Mouse (Mus musculus): ENCODE measurements around the gene Keap1.
"Not testable (repeated sequence)": the region's sequence is repeated elsewhere in the genome, so short reads cannot be mapped to it uniquely, and the experiment has no call there.

Gene Keap1

DNA sequence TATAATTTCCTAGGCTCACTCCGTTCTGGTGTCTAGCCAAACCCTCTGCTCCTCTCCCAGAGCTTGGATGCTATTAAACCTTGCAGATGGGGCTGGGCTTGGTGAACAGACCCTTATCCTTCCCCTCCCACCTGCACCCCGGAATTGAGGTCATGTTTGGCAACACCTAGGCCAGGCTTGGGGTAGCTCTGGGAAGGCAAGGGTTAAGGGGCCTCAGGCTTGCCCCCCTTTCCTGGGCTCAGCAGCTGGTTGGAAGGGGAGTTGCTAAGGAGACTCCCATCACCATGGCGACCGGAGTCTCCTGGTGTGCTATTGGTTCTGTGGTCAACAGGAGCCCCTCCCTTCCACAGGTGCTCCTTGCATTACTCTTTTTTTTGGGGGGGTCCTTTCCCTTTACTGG lies 41.2 kb downstream of the Keap1 start:
- DNase-seq (ENCODE audit: extremely low spot score, low spot score) = peak; percentile 53

DNA sequence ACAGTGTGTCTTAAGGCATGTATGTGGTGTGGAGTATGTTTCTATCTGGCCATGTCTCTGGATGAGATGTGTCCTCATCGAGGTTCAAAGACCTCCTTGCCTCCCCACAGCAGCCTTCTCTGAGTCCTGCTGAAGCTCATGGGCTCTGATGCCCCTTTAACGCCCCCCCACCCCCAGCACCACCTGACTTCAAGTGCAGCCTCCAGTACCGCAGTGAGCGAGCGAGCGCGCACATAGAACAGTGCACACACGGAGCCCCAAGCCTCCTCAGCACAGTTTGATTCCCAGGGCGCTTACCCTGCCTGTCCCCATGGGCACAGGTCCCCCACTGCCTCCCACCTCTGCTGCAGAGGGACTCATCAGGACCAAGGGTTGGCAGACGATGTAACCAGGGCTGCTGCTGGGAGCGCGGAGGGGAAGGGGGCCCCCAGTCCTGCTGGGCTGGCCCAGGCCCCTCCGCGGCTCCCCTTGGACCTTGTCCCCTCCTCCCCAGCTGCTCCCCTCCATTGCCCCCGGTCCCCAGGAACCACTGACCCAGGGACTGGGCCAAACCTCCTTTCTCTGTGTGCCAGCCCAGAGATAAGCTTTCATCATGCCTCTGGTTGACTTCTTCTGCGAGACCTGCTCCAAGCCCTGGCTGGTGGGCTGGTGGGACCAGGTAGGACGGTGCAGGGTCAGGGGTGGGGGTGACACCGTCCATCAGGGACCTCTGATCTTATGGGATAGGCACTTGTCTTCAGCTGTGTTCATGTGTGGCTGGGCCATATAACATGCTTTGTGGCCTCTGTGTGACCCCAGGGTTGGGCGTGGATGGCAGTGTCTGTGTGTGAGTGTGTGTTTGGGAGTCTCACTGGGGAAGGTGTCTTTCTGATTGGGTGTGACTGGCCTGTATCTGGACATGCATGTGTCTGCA lies 42.4 kb downstream of the Keap1 start:
- no peak for DNase-seq (ENCODE audit: extremely low spot score, low spot score)

DNA sequence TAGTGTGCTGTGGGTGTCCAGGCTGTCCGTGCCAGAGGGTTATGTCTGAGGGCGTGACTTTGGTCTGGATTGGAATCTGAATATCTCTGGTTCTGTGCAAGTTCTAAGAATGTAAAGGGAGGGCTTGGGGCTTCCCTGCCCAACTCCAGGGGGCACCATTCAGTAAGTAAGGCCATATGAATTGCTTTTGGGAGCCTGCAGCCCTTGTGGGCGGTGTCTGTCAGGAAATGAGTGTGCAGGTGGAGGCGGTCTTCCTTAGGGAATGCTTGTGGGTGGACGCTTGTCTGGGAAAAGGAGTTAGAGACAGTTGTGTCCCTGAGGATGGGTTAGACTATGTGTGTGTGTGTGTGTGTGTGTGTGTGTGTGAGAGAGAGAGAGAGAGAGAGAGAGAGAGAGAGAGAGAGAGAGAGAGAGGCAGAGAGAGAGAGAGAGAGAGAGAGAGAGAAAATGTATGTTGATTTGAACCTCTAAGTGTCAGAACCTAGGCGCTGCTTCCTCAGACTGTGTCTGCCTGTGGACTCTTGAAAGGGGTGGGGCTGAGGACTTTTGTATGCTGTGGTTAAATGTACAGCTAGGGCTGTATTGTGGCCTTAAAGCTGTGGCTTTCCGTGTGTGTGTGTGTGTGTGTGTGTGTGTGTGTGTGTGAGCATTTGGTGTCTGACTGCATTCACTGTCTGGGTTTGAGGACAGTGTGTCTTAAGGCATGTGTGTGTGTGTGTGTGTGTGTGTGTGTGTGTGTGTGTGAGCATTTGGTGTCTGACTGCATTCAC lies 43.2 kb downstream of the Keap1 start:
- DNase-seq (ENCODE audit: extremely low spot score, low spot score) = not testable (repeated sequence)

GRCm38 (mm10) chr9:21194787-21195493 lies 44.2 kb downstream of the Keap1 start:
- no peak for DNase-seq (ENCODE audit: extremely low spot score, low spot score)

- no peak for DNase-seq (ENCODE audit: extremely low spot score, low spot score)
Measured at GRCm38 (mm10) chr9:21193786-21194185, 45.4 kb downstream of the Keap1 start.

GRCm38 (mm10) chr9:21190670-21191069 lies 48.5 kb downstream of the Keap1 start:
- DNase-seq (ENCODE audit: extremely low spot score, low spot score) = no peak

- no peak for DNase-seq (ENCODE audit: extremely low spot score, low spot score)
Measured at GRCm38 (mm10) chr9:21189905-21190304, 49.3 kb downstream of the Keap1 start.

DNA sequence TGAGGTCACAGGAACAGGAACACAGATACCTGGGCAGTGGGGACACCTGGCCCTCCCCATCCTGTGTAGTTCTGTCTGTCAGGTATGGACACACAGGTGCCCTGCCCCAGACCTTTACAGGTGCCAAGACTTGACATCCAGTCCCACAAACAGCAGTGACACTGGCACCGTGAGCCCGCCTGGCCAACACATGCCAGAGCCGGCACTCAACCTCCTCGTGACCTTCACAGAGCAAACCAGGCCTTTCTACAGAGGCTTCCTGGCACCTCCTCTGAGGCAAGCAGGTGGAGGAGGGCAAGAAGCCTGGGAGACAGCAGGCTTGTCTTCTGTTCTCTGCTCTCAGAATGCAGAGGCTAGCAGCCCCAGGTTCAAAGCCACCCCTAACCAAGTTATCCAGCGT lies 53.7 kb downstream of the Keap1 start:
- DNase-seq (ENCODE audit: extremely low spot score, low spot score) = no peak

GRCm38 (mm10) chr9:21184733-21185132 lies 54.4 kb downstream of the Keap1 start:
- DNase-seq (ENCODE audit: extremely low spot score, low spot score) = no peak

DNA sequence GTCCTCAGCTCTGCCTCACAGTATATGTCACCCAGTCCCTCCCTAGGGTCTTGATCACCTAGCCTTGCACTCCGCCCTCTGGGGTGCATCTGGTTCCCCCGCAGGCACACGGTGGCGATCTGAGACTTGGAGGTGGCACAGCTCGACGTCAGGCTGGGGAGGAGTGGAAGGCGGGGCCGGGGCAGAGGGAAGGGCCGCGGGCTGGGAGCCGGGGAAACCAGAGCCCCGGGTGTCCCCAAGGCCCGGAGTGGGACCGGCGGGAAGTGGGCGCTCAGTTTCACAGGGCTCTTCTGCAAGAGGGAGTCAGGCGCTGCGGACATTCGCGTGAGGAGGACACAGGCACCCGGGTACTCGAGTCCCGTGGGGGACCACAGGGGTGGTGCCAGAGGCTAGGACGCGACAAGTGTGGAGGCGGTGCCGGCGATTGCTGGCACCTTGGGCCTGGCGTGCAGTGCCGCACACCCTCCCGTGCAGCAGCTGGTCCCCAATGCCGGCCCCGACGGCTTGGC lies 55.2 kb downstream of the Keap1 start:
- no peak for DNase-seq (ENCODE audit: extremely low spot score, low spot score)

- DNase-seq (ENCODE audit: extremely low spot score, low spot score) = no peak
Measured at GRCm38 (mm10) chr9:21183421-21183820, 55.7 kb downstream of the Keap1 start.

DNA sequence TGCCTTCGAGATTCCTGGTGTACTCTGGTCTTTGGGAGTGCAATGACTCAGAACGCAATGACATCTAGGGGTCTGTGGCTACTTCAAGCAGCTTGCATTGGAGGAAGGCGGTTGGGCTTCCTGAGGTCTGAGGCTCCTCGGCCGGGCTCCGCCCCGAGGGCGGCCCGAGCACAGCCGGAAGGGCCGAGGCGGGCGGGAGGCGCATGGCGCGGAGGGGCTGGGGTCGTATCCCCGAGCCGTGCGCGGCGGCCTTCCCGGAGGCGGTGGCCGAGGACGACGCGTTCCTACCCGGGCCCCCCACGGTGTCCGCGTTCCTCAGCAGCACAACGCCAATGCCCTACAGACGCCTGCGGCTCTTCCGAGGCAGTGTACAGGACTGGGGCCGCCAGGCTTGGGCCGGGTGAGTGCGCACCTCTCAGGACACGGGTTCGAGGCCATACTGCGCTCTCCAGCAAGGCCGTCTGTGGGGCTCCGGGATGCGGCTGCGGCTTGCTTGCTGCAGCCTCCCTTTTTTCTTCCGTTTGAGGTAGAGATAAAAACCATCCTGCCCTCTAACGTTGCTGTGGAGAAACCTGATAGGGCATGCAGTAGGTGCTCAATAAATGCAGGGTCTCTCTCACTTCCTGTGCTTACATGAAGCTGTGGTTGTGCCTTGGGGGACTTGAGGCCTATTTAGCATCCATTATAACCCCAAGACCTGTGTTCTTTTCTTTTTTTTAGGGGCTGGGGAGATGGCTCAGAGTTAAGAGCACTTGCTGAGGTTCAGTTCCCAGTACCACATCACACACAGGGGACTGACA lies 57.5 kb downstream of the Keap1 start:
- no peak for DNase-seq (ENCODE audit: extremely low spot score, low spot score)

- no peak for DNase-seq (ENCODE audit: extremely low spot score, low spot score)
Measured at GRCm38 (mm10) chr9:21180841-21181240, 58.3 kb downstream of the Keap1 start.

DNA sequence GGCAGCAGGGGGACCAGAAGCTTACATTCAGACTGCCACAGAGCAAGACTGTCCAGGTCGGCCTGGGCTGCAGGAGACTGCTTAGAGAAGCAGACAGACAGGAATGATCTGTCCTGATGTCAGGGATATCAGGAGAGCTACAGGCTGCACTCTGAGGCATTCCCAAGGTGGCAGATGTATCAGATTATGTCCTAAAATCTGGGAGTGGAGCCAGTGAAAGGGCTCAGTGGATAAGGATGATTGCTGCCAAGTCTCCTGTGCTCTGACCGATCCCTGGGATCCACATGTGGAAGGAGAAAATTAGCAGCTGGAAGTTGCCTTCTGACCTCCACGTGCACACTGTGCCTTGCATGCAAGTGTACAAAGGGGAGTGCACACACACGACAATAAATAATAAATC lies 58.8 kb downstream of the Keap1 start:
- no peak for DNase-seq (ENCODE audit: extremely low spot score, low spot score)

Data from neural tube, embryonic 10.5 days (tissue).